Mouse (Mus musculus) embryonic stem cell, embryonic (primary cell): ENCODE results near the gene Qpct.
"Not testable (repeated sequence)": the region's sequence is repeated elsewhere in the genome, so short reads cannot be mapped to it uniquely, and the experiment has no call there.

Experiments
- CTCF ChIA-PET, 4 experiments: fragments of 300-600 bp in 2 of 4; fragments of 350-600 bp in 2 of 4; sonication (Branson Sonifier 250); formaldehyde crosslinking; loops; one replicate each; lab custom pipeline; 2022; ENCODE audit warnings: inconsistent platforms in 2 of 4; lab: Charles Lee
- POLR2A ChIA-PET, 4 experiments: fragments of 300-600 bp in 2 of 4; fragments of 350-600 bp in 2 of 4; sonication (Branson Sonifier 250); formaldehyde crosslinking; loops; one replicate each; lab custom pipeline; 2022; ENCODE audit warnings: antibody characterized with exemption in 4 of 4, inconsistent platforms in 1 of 4; lab: Charles Lee

Gene Qpct

DNA sequence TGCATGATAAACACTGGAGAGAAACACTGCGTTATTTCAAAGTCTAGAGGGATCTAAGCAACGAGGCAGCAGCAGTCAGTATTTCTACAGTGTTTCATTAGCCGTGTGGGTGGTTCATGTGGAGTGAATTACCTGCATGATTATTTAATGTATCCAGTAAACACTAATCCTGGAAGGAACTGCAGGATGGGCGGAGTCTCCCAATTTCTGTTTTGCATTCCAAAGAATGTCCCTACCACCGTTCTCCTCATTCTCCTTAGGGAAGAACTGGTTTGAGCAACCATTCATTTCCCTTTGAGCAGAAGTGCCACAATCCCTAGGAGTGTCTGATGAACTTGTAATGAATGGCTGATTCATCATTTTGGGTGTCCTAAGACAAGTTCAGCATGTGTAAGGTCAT lies 8.5 kb downstream of the Qpct start:
- POLR2A ChIA-PET: interaction anchor here in 2 of 4 experiments (0.7 to 1.6 kb wide), 4 partner anchors 8 to 1687 kb away, joined by 3 to 4 read pairs (median 3); partner anchors contain the start of gene Qpct (in 1 of the 2)
- CTCF ChIA-PET: no interaction called here

DNA sequence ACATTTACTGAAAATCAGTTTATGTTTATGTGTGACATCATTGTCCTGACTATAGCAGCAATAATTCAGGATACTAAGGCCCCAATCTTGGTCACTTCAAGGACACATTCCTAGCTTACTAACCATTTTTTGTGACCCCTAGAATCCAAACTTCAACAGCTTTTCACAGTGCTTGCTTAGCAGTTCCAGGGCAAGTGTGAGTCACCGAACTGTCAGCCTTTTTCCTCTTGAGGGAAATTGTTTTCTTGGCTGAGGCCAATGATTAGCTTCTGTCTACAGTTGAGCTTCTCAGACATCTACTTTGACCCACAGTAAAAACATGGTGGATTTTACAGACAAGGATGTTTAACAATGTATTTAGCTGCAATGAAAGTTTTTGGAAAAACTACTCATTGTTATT lies 12.5 kb downstream of the Qpct start:
- ChIA-PET POLR2A (interaction anchor here (0.7 to 1.5 kb wide), 4 partner anchors 9 to 645 kb away, joined by 3 to 6 read pairs (median 4); partner anchors contain the start of gene Qpct (in 2 of the 4)), CTCF (interaction anchor here in 2 of 4 experiments (0.6 to 1.2 kb wide), 2 partner anchors 13 to 293 kb away, joined by 3 read pairs; partner anchors contain the start of gene Qpct (in 1 of the 2))

DNA sequence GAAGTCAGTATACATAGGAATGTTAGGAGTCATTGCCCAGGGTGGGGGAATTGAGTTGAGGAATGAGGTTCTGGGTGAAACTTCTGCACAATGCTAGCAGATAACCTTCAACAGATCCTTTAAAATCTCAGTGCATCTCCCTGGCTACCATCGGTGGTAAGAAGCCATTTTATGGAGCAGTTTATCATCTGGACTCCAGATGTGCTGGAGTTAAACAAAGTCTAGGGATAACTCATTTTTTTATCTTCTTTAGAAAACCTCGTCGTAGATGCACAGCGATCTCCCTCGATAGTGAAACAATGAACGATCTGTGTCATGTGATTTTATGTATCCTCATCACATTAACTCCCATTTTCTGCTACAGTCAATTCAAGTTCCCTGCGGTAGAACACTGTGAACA lies 16.9 kb downstream of the Qpct start:
- ChIA-PET CTCF (no interaction called here), POLR2A (interaction anchor here in 3 of 4 experiments (0.6 to 1.3 kb wide), 4 partner anchors 8 to 728 kb away, joined by 3 to 7 read pairs (median 4); partner anchors contain the start of gene Prkd3 (in 1 of the 3))

DNA sequence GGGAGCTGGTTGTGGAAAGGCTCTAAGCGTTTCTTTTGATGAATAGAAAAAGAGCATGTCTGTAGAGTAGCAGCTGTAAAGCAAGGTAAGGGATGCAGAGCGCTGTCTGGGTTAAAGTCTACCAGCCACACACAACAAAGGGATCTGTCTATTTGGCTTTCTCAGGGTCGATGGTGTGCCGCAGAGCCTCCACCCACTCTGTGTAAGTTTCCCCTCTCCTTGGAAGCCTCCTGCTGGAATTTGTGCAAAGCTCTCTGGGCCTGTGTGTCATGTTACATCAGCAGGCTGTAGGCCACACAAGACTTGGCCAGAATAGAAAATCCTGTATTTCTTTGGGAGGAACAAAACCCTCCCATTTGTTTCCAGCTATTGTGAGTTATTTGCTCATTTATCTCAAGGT lies 17.3 kb downstream of the Qpct start:
- POLR2A ChIA-PET: interaction anchor here in 3 of 4 experiments (0.6 to 1.3 kb wide), 4 partner anchors 8 to 729 kb away, joined by 3 to 7 read pairs (median 4); partner anchors contain the start of gene Prkd3 (in 1 of the 3)
- CTCF ChIA-PET: no interaction called here

DNA sequence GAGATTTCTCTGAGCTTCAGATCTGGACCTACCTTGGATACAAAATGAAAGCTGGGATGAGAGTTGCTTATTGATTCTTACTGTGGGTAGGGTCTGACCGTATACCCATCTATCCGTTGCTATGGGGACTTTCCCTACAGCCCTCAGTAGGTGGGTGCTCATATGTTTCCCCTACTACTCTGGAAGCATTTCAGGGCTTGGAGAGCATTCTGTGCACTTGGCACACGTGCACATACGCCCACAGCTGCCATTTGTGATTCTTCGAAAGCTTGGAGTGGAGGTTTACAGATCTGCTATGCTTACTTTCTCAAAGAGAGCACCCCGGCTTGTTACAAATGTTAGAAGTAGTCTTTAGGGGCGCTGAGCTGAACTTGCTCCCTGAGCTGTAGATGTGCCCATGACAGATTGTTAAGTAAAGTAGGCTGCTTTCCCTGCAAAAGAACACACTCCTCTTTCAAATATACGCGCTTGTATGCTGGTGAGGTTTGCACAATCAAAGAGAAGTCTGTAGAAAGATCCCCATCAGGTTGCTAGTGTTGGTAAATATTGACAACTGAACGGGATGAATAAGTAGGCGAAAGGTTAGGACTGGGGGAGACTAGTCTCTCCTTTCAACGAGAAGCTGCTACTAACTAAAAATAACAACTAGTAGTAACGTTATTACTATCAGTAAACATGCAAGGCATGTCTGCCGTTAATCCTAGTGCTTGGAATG lies 18.2 kb downstream of the Qpct start:
- POLR2A ChIA-PET: interaction anchor here in 2 of 4 experiments (0.7 to 1.3 kb wide), 3 partner anchors 9 to 50 kb away, joined by 3 to 4 read pairs (median 3); no protein-coding TSS in a partner anchor
- CTCF ChIA-PET: no interaction called here

DNA sequence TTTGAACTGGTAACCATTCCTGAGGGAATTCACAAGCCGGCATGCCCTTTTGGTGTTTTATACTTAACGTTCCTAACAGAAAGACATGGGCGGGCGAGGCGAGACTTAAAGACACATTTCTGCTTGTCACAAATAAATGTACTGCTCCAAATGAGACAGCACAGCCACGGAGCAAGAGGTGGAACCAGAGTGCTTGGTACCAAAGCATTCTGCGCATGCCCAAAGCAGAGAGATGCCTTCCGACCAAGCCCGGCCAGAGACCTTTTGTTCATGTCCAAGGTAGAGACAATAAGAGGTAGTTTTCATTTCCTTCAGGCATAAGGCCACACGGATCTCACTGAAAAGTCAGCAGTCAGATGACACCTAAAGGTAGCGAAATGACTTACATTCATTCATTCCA lies 20.2 kb downstream of the Qpct start:
- ChIA-PET POLR2A (no interaction called here), CTCF (no interaction called here)

DNA sequence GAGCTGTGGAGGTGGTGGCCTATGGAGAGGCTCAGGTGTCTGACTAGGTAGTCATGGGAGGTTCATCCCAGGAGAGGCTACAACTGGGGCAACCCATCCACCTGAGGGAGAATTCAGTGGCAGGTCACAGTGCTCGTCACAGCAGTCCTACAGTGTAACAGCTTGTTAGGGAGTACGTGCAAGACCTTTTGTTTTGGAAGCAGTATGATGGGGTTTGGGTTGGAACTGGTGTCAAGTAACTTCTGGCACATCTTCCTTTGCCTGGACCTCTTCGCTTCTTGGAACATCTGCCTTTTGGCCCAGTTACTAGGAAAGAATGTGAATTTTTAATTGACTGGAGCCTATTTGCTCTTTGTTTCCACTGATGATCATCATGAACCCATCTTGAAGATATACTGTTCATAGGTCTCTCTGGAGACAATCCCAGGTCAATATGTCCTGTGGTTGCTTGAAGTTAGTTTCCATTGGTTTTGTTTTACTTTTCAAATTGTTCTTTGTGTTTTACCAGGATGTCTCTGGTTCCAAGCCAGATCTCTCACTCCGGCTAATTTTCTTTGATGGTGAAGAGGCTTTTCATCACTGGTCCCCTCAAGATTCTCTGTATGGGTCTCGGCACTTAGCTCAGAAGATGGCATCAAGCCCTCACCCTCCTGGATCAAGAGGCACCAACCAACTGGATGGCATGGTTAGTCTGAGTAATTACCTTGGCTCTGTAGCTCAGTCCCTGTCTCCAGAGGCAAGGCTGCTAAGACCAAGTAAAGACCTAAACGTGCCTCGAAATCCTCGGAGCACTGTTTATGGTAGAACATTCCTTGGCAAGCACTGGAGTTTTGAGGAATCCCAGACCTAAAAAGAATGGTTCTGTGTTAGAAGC lies 25.5 kb downstream of the Qpct start:
- POLR2A ChIA-PET: no interaction called here
- CTCF ChIA-PET: interaction anchor here in 1 of 4 experiments (0.6 kb wide), 1 partner anchor 478 kb away, joined by 3 read pairs; no protein-coding TSS in a partner anchor

DNA sequence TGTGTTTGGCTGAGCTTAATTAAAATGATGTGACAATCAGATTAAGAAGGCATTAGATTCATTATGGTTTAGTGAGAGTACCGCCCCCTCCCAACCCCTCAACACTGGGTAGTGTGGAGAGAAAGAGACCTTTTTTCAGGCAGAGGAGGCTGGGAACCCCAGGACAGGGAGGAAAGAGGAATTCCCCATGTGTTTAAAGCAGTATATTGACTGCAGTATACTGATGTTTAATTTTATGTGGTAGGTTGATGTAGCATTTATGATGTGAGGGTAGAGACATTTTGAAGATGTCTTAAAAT lies 26.1 kb downstream of the Qpct start:
- ChIA-PET POLR2A (no interaction called here), CTCF (no interaction called here)

DNA sequence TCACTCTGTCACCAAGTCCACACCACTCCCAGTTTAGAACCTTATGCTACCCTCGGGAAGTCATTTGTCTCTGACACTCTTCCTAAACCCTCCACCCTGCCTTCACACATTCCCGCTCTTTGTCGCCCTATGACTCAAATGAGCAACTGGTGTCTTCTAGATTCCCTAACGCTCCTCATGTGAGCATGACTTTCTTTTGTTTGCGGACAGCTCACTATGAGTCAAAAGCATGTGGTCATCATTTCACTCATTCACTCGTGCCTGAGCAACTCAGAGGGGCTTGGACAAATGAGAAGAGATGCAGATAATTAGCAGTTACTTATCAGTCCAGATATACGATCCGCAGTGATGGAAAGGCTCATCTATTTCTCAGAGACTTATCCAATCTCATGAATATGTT lies 26.5 kb downstream of the Qpct start:
- POLR2A ChIA-PET: no interaction called here
- CTCF ChIA-PET: no interaction called here

DNA sequence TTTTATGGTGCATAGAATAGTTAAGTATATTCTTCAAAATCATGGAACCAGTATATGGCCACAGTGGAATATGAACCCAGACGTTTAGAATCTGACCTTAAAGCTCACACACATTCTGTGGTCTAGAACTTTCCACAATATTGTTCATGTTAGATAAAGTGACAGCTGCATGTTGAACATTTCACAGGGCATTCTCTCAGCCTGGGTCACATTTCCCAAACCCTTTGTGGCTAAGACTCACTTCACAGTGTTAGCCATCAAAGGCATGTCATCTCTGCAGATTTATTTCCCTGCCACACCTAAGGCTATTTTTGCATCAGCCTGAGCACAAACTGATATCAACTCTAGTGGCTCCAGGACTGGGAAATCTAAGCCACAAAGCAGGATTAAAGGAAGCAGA lies 40.0 kb downstream of the Qpct start:
- ChIA-PET CTCF (interaction anchor here in 1 of 4 experiments (0.7 kb wide), 1 partner anchor 707 kb away, joined by 3 read pairs; no protein-coding TSS in a partner anchor), POLR2A (no interaction called here)

DNA sequence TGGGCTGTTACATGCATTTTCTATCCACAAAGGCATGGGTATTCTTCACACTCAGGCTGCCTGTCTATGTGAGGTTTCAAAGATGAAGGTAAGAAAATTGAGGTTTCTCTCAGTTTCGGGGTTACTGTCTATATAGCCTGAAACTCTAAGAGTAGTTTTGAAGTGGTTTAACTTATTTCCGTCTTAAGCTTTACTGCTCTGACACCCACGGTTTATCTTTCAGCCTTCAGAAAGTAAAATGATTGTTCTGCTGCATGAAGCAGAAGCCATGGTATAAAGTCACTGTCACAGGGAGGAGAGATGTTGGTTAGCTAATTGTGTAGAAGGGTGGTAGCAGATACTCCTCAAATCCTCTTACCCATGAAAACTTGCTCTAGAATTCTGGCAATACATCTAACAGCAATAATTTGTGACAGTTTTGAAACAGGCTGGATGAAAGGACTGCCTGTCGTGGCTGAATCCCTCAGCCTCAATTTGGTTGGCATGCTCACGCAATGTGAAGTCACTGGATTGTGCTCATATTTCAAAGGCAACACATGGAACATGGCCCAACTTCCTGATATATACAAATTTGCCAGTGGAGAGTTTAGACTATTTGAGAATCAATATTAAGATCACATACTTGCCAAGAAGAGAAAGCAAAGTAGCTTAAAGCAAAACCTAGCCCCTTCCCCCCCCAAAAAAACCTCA lies 41.7 kb downstream of the Qpct start:
- ChIA-PET CTCF (no interaction called here), POLR2A (no interaction called here)

DNA sequence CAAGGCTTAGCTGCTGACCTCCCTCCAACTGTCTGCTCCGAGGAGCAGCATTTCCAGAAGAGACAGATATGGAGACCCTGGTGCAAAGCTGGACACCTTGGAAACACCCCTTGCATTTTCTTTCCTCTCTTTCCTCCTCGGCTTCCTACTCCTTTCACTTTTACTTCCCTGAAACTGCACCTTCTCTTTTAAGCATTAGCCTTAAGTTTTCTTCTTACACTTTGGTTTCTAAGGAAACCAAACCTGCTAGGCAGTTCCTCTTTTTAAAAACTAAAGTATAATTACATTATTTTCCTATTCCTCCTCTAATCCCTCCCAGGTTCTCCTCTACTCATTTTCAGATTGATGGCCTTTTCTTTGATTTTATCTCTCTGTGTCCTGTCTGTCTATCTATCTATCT lies 43.9 kb downstream of the Qpct start:
- CTCF ChIA-PET: no interaction called here
- POLR2A ChIA-PET: no interaction called here

DNA sequence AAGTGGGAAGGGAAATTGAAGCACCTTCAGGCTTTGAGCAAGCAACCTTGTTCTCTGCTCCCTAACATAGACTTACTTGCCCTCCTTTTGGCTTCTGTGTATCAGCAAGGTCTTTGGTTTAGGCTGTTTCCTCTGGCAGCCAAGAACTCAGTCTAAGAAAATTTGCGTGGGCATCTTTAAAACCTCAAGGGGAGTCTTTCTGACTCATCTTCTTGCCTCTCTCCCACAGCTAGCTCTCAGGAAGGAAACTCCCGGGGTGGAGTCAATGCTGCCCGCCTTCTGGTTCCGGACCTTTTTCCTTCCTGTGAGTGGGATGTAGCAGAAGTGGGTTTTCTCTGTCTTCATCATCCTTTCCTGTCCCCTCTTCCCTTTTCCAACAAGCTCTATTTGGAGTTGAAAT lies 48.2 kb downstream of the Qpct start:
- CTCF ChIA-PET: no interaction called here
- POLR2A ChIA-PET: interaction anchor here in 1 of 4 experiments (0.6 kb wide), 1 partner anchor 710 kb away, joined by 5 read pairs; no protein-coding TSS in a partner anchor

DNA sequence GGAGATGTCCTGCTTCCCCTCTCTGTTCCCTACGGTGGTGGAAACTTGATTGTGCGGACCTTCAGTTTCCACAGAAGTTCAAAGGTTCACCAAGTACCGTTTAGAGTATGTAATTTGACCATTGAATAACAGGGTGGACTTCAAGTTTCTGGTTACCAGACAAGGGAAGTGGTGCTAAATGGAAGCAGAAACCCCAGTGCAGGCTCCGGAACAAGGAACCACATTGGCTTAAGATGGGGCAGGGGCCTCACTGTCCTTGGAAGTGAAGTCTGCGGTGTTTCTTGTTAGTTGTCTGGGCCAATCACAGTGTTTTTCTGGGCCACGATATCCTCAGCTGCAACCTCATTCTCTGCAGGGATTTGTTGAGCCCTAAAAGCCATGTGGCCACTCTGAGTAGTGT lies 56.5 kb downstream of the Qpct start:
- ChIA-PET CTCF (no interaction called here), POLR2A (no interaction called here)

DNA sequence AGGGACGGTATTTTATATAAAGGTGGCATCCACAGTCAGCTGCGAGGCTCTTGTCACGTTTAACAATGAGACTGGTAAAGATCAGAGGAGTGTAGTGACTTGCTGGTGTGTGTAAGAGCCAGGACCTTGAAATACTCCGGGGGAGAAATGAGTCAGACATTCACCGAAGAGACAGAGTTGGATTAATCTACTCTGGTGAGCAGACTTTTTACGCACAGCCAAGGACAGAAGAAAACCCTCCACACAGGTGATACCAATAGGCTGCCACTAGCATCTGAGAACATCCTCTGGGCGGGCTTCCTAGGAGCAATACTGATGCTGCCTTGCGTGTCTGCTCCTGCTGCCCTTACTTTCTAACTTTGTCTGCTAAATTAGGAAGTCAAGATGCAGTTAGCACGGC lies 57.9 kb downstream of the Qpct start:
- ChIA-PET CTCF (no interaction called here), POLR2A (no interaction called here)

DNA sequence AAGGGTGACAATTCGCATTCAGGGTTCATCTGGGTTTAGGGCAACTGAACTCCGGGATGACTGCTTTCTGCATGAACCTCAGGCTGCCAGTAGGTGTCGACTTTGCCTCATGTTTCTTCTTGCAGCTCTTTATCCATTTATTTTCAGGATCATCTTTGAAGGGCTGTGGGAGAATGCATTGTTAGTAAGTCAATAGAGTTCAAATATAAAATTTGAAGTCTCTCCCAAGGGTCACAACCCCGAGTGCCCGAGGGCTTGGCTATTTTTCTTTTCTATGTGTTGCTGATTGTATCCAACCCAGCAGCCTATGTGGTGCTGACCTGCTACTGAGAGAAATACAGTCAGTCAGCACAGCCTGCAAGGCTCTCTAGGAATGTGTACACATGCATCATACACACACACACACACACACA lies 59.2 kb downstream of the Qpct start:
- ChIA-PET POLR2A (no interaction called here), CTCF (interaction anchor here in 2 of 4 experiments (0.6 to 1.3 kb wide), 6 partner anchors 23 to 729 kb away, joined by 3 to 5 read pairs (median 4); partner anchors contain the start of gene Heatr5b (in 1 of the 2))

DNA sequence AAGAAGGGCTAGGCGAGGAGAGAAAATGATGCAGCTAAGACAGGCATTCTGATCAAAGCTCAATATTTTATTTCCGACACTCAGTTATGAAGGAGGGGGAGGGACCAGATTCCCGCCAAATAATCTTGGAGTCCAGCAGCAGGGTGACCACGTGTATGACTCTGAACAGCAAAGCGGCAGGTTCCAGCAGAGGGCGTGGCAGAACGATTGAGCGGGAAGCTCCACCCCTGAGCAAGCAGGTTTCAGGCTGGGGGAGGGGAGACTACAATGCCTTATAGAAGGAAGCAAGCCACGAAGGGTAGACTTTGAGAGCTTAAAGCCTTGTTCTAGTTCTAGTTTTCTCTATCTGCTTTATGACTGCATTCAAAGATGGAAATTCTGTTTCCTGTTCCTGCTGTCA lies 63.5 kb downstream of the Qpct start:
- CTCF ChIA-PET: not testable (repeated sequence)
- POLR2A ChIA-PET: interaction anchor here in 1 of 4 experiments (0.7 kb wide), 1 partner anchor 827 kb away, joined by 3 read pairs; no protein-coding TSS in a partner anchor

DNA sequence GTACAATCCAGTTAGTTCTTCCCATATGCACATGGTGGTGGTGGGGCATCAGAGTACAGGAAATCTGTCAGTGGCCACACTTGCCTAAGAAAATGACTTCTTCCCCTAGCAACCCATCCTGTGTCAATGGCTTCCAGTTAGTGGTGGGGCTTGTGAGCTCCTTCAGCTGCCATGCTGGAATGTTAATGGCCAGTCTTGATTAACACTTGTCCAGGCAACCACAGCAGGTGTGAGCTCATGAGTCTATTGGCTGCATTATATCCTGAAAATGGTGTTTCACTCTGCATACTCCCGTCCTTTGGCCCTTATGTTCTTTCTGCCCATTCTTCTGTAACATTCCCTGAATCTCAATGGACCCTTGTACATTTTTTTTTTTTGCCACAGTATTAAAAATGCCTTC lies 67.4 kb downstream of the Qpct start:
- ChIA-PET CTCF (interaction anchor here in 1 of 4 experiments (0.7 kb wide), 1 partner anchor 17 kb away, joined by 3 read pairs; no protein-coding TSS in a partner anchor), POLR2A (no interaction called here)

DNA sequence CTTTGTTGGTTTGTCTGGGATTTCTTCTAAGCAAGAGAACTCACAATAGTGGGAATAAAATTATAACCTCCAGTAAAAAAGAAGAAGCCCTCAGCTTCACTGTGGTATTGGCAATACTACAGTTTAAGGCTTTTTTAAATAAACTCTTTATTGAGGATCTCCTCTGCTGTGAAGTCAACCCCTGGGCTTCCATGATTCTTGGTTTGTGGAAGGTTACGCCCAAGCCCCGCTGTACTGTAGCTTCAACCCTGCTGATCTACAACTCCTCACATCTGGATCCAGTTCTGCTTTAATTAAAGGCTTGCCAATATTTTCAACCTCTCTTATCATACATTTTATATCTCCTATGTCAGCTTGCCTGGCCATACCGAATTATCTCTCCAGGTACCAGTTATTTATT lies 68.6 kb downstream of the Qpct start:
- ChIA-PET POLR2A (no interaction called here), CTCF (no interaction called here)
